ENCODE assay signal across 10 mouse cellular contexts in the genomic region with DNA sequence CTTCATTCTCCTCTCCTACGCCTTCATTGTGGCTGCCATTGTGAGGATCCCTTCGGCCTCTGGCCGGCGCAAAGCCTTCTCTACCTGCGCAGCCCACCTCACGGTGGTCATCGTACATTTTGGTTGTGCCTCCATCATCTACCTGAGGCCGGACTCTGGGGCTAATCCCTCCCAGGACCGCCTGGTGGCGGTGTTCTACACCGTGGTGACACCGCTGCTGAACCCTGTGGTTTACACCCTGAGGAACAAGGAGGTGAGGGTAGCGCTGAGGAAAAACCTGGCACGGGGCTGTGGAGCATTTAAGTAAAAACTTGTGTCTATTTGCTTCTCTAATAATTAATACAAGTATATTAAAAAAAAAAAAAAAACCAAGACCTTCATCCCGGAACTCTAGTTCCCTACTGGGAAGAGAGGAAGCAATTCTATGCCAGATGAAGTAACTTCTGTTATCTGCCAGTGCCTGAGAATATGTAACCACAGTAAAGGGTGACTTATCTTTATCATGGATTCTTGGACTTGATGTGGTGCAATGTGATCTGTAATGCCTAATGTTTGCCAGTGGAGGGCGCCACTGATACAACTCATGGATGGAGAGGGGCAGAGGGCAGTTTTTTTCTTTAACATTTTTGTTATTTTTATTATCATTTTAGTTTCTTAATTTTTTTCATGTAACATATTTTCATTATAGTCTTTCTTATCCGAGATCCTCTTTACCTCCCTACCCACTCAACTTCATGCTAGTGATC. TPM values are rescaled to one million over a fixed set of nuclear protein-coding genes. Genes with fewer than 3 reads are reported as not detected.
DNase-seq lines count a peak whose midpoint lies in the region; ATAC-seq and TF ChIP-seq lines count a peak whose summit lies in the region.
"Had no signal": no experiment of that assay in that cellular context is flagged by ENCODE, and none has a peak within 500 bp of the region (broad histone marks: within the 10 kb centered on the region; RNA-seq: fewer than 3 reads in every experiment).

No protein-coding gene starts in this region.

- peak; percentile 26; the same call in 1 of the 2 replicates for TF ChIP-seq CTCF in lung, adult 2 months (IDR thresholded peaks at IDR 0.05; ENCODE audit: insufficient read depth, low read length)

- WGBS in lung, adult 2 months = 52% methylated on average over 17 of the region's 17 CpGs

- H3K4me1 ChIP-seq in lung, adult 2 months (ENCODE audit: control insufficient read depth, insufficient read depth, low read length) = no peaks in the 10 kb centered on the region
- H3K4me1 ChIP-seq: hindbrain, embryonic 15.5 days; neural tube, embryonic 13.5 days had no signal

- no peak for ATAC-seq in erythroblast, adult 5-6 weeks (replicated peaks; ENCODE audit: low FRiP score, poor library complexity, severe bottlenecking)

- TF ChIP-seq POLR2A in lung, adult 2 months (IDR thresholded peaks at IDR 0.05; ENCODE audit: borderline replicate concordance, extremely low read depth, low read depth, low read length) = no peak

- DNase-seq in cerebellum, adult 18-20 months = peak; percentile 20 to 24
- no peak for DNase-seq in cerebellum, adult 11-12 months
- DNase-seq in lung, adult 2 months = no peak
- no peak for DNase-seq in lung, adult 18-20 months
- peak; percentile 21 for DNase-seq in c-Kit-positive CD71-positive TER-119-positive erythroid progenitor cells, embryonic 14.5 days (ENCODE audit: low spot score)
- DNase-seq in mesoderm, embryonic 11.5 days (ENCODE audit: low read depth, low spot score) = peak; percentile 22
- DNase-seq in right cerebral cortex, postnatal 4 days = no peak

- no peak overlapping the region for H3K4me3 ChIP-seq in lung, adult 2 months (replicated peaks; ENCODE audit: extremely low read depth, low read depth, low read length)
- H3K4me3 ChIP-seq: hindbrain, embryonic 15.5 days; neural tube, embryonic 13.5 days had no signal

RNA-seq across cellular contexts. Expression of gene Olfr1358, which starts 3.2 kb away (rescaled TPM):
- not detected in 2 replicates for polyA plus RNA-seq in lung, adult 2 months (2012; rRNA removed)
- total RNA-seq in erythroblast, adult 5-6 weeks (2015; ENCODE audit: low replicate concordance) = not detected in 2 replicates
- not detected in 2 replicates for total RNA-seq in erythroblast, adult 5-6 weeks (2017; ENCODE audit: low replicate concordance)
- polyA plus RNA-seq: hindbrain, embryonic 15.5 days; neural tube, embryonic 13.5 days had no signal

RNA-seq across cellular contexts. Expression of gene Ilvbl, which starts 53.7 kb away (rescaled TPM):
- polyA plus RNA-seq in lung, adult 2 months (2012; rRNA removed) = 32.5 and 35.5 TPM in 2 replicates
- 5.6 and 6.5 TPM in 2 replicates for total RNA-seq in erythroblast, adult 5-6 weeks (2015; ENCODE audit: low replicate concordance)
- total RNA-seq in erythroblast, adult 5-6 weeks (2017; ENCODE audit: low replicate concordance) = 8.4 and 12.7 TPM in 2 replicates

RNA-seq across cellular contexts. Expression of gene Pdxk, which starts 55.7 kb away (rescaled TPM):
- 20.4 and 21.5 TPM in 2 replicates for polyA plus RNA-seq in lung, adult 2 months (2012; rRNA removed)
- 2.9 and 6.3 TPM in 2 replicates for total RNA-seq in erythroblast, adult 5-6 weeks (2015; ENCODE audit: low replicate concordance)
- 1.4 TPM in 2 replicates for total RNA-seq in erythroblast, adult 5-6 weeks (2017; ENCODE audit: low replicate concordance)

Comparison
In these comparisons a context has a peak if more than half of its experiments do, and no peak if none do; other contexts are left out.
1. DNase-seq: peak in cerebellum, adult 18-20 months (2 of 2), c-Kit-positive CD71-positive TER-119-positive erythroid progenitor cells, embryonic 14.5 days (single experiment) and mesoderm, embryonic 11.5 days (single experiment); none in cerebellum, adult 11-12 months (single experiment), lung, adult 2 months (single experiment), lung, adult 18-20 months (0 of 2) and right cerebral cortex, postnatal 4 days (single experiment).